Mouse (Mus musculus) midbrain, embryonic 14.5 days (tissue): Measurements from ENCODE around the gene Rnf10. TPM values are rescaled to one million over a fixed set of nuclear protein-coding genes. Genes with fewer than 3 reads are reported as not detected.
A peak's percentile ranks its signal among the peaks of the same experiment; 100 is the strongest.

ENCODE experiments used
- ATAC-seq: fragments of 200-750 bp; cut with Nextera tagmentation; 2 replicates; pipeline ENCODE4 v1.8.0; 2017; ENCODE audit warnings: moderate number of reproducible peaks, moderate library complexity; ENCODE audit not compliant: low FRiP score, low TSS enrichment
- DNase-seq: peaks from one replicate; pipeline ENCODE4 v3.0.0-alpha.2; 2015
- H3K27ac ChIP-seq: fragments of 300-500 bp; sonication (generic); replicated peaks from 2 replicates; pipeline ENCODE4 v1.5.1; 2014; ENCODE audit warnings: mild to moderate bottlenecking, low read depth, low read length, moderate library complexity
- H3K27me3 ChIP-seq: fragments of 300-500 bp; sonication (generic); 2 replicates; pipeline ENCODE4 v1.6.1; 2014; ENCODE audit warnings: low read length, control low read depth, mixed read lengths; ENCODE audit not compliant: control insufficient read depth, insufficient read depth
- H3K36me3 ChIP-seq: fragments of 300-500 bp; sonication (generic); 2 replicates; pipeline ENCODE4 v1.6.1; 2014; ENCODE audit warnings: low read length, control low read depth; ENCODE audit not compliant: control insufficient read depth, insufficient read depth
- H3K4me1 ChIP-seq: fragments of 300-500 bp; sonication (generic); 2 replicates; pipeline ENCODE4 v1.6.1; 2014; ENCODE audit warnings: mild to moderate bottlenecking, antibody characterized with exemption, low read length, control low read depth; ENCODE audit not compliant: control insufficient read depth, insufficient read depth
- H3K4me2 ChIP-seq: fragments of 300-500 bp; sonication (generic); 2 replicates; pipeline ENCODE4 v1.6.1; 2014; ENCODE audit warnings: mild to moderate bottlenecking, low read length, moderate library complexity
- H3K4me3 ChIP-seq: fragments of 300-500 bp; sonication (generic); replicated peaks from 2 replicates; pipeline ENCODE4 v1.5.1; 2014; ENCODE audit warnings: low read depth, low read length
- H3K9ac ChIP-seq: fragments of 300-500 bp; sonication (generic); replicated peaks from 2 replicates; pipeline ENCODE4 v1.6.1; 2014; ENCODE audit warnings: mild to moderate bottlenecking, low read length, moderate library complexity
- H3K9me3 ChIP-seq: fragments of 300-500 bp; sonication (generic); 2 replicates; pipeline ENCODE4 v1.6.1; 2016; ENCODE audit warnings: low read length, control low read depth, mixed read lengths; ENCODE audit not compliant: control insufficient read depth
- WGBS: fragments of 180-500 bp; shearing (Covaris S2); extraction: QIAGEN DNeasy Blood & Tissue Kit; methylation state at CpG from one replicate; pipeline ENCODE4 v1.1.7; 2014; 5-methylcytosine and 5-hydroxymethylcytosine counted together
- polyA plus RNA-seq: library from polyadenylated mRNA; unstranded; fragments of >200 nt; fragmentation: Nextera tagmentation; extraction: Ambion mirVana; gene quantifications from 2 replicates; pipeline ENCODE4 v1.2.1, GENCODE M21; 2014

Gene Rnf10
- polyA plus RNA-seq, 1 experiment from 2014 or later: 96.5 TPM

GRCm38 (mm10) chr5:115234519-115234918 lies 38.2 kb downstream of the Rnf10 start:
- Histone ChIP-seq H3K27ac (no peak overlapping the region), H3K9ac (no peak overlapping the region), H3K4me3 (no peak overlapping the region), H3K4me2 (no peak overlapping the region), H3K4me1 (peaks cover 8% of the 10 kb centered on the region), H3K27me3 (peaks cover 10% of the 10 kb centered on the region), H3K36me3 (peaks cover under 1% of the 10 kb centered on the region; the same call in 1 of the 2 replicates), H3K9me3 (no peaks in the 10 kb centered on the region)
- 50% methylated on average over 6 of the region's 6 CpGs for WGBS
- DNase-seq (no peak), ATAC-seq (no peak)

- Histone ChIP-seq H3K4me2 (no peak overlapping the region), H3K27me3 (peaks cover 10% of the 10 kb centered on the region), H3K4me1 (no peaks in the 10 kb centered on the region), H3K4me3 (no peak overlapping the region), H3K9ac (no peak overlapping the region), H3K9me3 (no peaks in the 10 kb centered on the region), H3K27ac (no peak overlapping the region), H3K36me3 (no peaks in the 10 kb centered on the region)
- 93% methylated on average over 14 of the region's 14 CpGs for WGBS
- ATAC-seq (no peak), DNase-seq (no peak)
Observed at GRCm38 (mm10) chr5:115233031-115233780, 39.5 kb downstream of the Rnf10 start.

GRCm38 (mm10) chr5:115232516-115232915 lies 40.2 kb downstream of the Rnf10 start:
- no peaks in the 10 kb centered on the region for H3K9me3 ChIP-seq
- no peak for ATAC-seq
- no peak overlapping the region for H3K27ac ChIP-seq
- H3K4me3 ChIP-seq: no peak overlapping the region
- H3K4me2 ChIP-seq: no peak overlapping the region
- H3K27me3 ChIP-seq: peaks cover 10% of the 10 kb centered on the region
- DNase-seq: no peak
- no peaks in the 10 kb centered on the region for H3K4me1 ChIP-seq
- no peaks in the 10 kb centered on the region for H3K36me3 ChIP-seq
- WGBS: 73% methylated on average over 6 of the region's 6 CpGs
- H3K9ac ChIP-seq: no peak overlapping the region

- no peaks in the 10 kb centered on the region for H3K9me3 ChIP-seq
- no peaks in the 10 kb centered on the region for H3K4me1 ChIP-seq
- no peak overlapping the region for H3K27ac ChIP-seq
- ATAC-seq: no peak
- H3K36me3 ChIP-seq: no peaks in the 10 kb centered on the region
- DNase-seq: peak; percentile 24
- WGBS: 40% methylated on average over 16 of the region's 16 CpGs
- H3K9ac ChIP-seq: no peak overlapping the region
- peaks cover 10% of the 10 kb centered on the region for H3K27me3 ChIP-seq
- no peak overlapping the region for H3K4me3 ChIP-seq
- H3K4me2 ChIP-seq: no peak overlapping the region
Observed at GRCm38 (mm10) chr5:115231552-115232120, 41.1 kb downstream of the Rnf10 start.

- Histone ChIP-seq H3K9me3 (no peaks in the 10 kb centered on the region), H3K27ac (no peak overlapping the region), H3K4me1 (no peaks in the 10 kb centered on the region), H3K27me3 (peaks cover 10% of the 10 kb centered on the region), H3K4me2 (no peak overlapping the region), H3K4me3 (no peak overlapping the region), H3K9ac (no peak overlapping the region), H3K36me3 (no peaks in the 10 kb centered on the region)
- 51% methylated on average over 15 of the region's 15 CpGs for WGBS
- ATAC-seq (no peak), DNase-seq (no peak)
Observed at GRCm38 (mm10) chr5:115230830-115231551, 41.7 kb downstream of the Rnf10 start.

- Histone ChIP-seq H3K27ac (no peak overlapping the region), H3K27me3 (no peaks in the 10 kb centered on the region), H3K36me3 (no peaks in the 10 kb centered on the region), H3K9me3 (no peaks in the 10 kb centered on the region), H3K4me1 (no peaks in the 10 kb centered on the region), H3K4me3 (no peak overlapping the region), H3K9ac (no peak overlapping the region), H3K4me2 (no peak overlapping the region)
- WGBS: 78% methylated on average over 3 of the region's 3 CpGs
- ATAC-seq (no peak), DNase-seq (no peak)
Observed at GRCm38 (mm10) chr5:115222485-115222884, 50.2 kb downstream of the Rnf10 start.

- Histone ChIP-seq H3K36me3 (no peaks in the 10 kb centered on the region), H3K4me1 (no peaks in the 10 kb centered on the region), H3K4me3 (no peak overlapping the region), H3K27me3 (no peaks in the 10 kb centered on the region), H3K9ac (no peak overlapping the region), H3K4me2 (no peak overlapping the region), H3K27ac (no peak overlapping the region), H3K9me3 (no peaks in the 10 kb centered on the region)
- ATAC-seq (no peak), DNase-seq (no peak)
- 33% methylated on average over 13 of the region's 13 CpGs for WGBS
Observed at GRCm38 (mm10) chr5:115220931-115221640, 51.6 kb downstream of the Rnf10 start.

GRCm38 (mm10) chr5:115217998-115218397 lies 54.7 kb downstream of the Rnf10 start:
- Histone ChIP-seq H3K4me3 (no peak overlapping the region), H3K4me1 (peaks cover 7% of the 10 kb centered on the region; the same call in 1 of the 2 replicates), H3K36me3 (no peaks in the 10 kb centered on the region), H3K9me3 (no peaks in the 10 kb centered on the region), H3K9ac (no peak overlapping the region), H3K27ac (no peak overlapping the region), H3K4me2 (no peak overlapping the region), H3K27me3 (no peaks in the 10 kb centered on the region)
- DNase-seq: no peak
- ATAC-seq: no peak
- 92% methylated on average over 12 of the region's 12 CpGs for WGBS
